Comparison of ENCODE assay signal across 25 mouse cellular contexts in the genomic region with DNA sequence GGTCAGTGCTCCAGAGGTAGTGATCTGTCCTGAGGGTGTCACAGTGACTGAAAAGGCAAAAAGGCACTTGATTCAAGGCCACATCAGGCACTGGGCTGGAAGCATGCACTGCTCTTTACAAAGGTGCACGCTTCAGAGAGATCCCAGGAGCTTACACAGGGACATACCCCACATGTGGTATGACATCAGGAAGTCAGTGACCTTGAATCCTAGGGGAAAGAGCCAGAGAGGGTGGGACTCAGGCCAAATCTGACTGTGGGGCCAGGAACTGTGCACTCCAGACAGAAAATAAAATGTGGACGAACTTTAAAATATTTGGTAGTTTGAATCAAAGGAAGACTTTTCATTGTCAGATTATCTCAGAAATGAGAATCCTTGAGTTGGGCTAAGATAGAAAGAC. TPM values are rescaled to one million over a fixed set of nuclear protein-coding genes. Genes with fewer than 3 reads are reported as not detected.
"Had no signal": no experiment of that assay in that cellular context is flagged by ENCODE, and none has a peak within 500 bp of the region (broad histone marks: within the 10 kb centered on the region; RNA-seq: fewer than 3 reads in every experiment).

No protein-coding gene starts in this region.

- ATAC-seq: midbrain, embryonic 15.5 days had no signal

- DNase-seq: kidney, adult 8-10 months; kidney, postnatal 10 days; kidney, postnatal 36 days; layer of hippocampus, postnatal 36 days; lung, adult 18-20 months; lung, postnatal 10 days; lung, postnatal 36 days; retina, postnatal 1 day; right cerebral cortex, postnatal 25 days; spleen, adult 18-20 months; thymus, postnatal 25 days had no signal

- H3K27ac ChIP-seq: kidney, embryonic 15.5 days; left cerebral cortex, adult 2 months; liver, embryonic 14.5 days; lung, embryonic 15.5 days; midbrain, embryonic 12.5 days; midbrain, embryonic 15.5 days; neural tube, embryonic 12.5 days; neural tube, embryonic 15.5 days; stomach, embryonic 15.5 days had no signal

- H3K27me3 ChIP-seq: kidney, embryonic 15.5 days; lung, embryonic 15.5 days; midbrain, embryonic 12.5 days; midbrain, embryonic 15.5 days; neural tube, embryonic 12.5 days; neural tube, embryonic 15.5 days; stomach, embryonic 15.5 days had no signal

- H3K9me3 ChIP-seq: kidney, embryonic 15.5 days; lung, embryonic 15.5 days; midbrain, embryonic 12.5 days; midbrain, embryonic 15.5 days; neural tube, embryonic 12.5 days; neural tube, embryonic 15.5 days; stomach, embryonic 15.5 days had no signal

- H3K9ac ChIP-seq: kidney, embryonic 15.5 days; liver, embryonic 14.5 days; lung, embryonic 15.5 days; midbrain, embryonic 12.5 days; midbrain, embryonic 15.5 days; neural tube, embryonic 12.5 days; neural tube, embryonic 15.5 days; stomach, embryonic 15.5 days had no signal

- H3K4me1 ChIP-seq: kidney, embryonic 15.5 days; lung, embryonic 15.5 days; midbrain, embryonic 12.5 days; midbrain, embryonic 15.5 days; neural tube, embryonic 12.5 days; neural tube, embryonic 15.5 days; stomach, embryonic 15.5 days had no signal

- H3K4me3 ChIP-seq: kidney, embryonic 15.5 days; left cerebral cortex, adult 2 months; lung, embryonic 15.5 days; midbrain, embryonic 12.5 days; midbrain, embryonic 15.5 days; neural tube, embryonic 12.5 days; neural tube, embryonic 15.5 days; stomach, embryonic 15.5 days had no signal

- H3K4me2 ChIP-seq: kidney, embryonic 15.5 days; liver, embryonic 11.5 days; lung, embryonic 15.5 days; midbrain, embryonic 12.5 days; midbrain, embryonic 15.5 days; neural tube, embryonic 12.5 days; neural tube, embryonic 15.5 days; stomach, embryonic 15.5 days had no signal

RNA-seq across cellular contexts. Expression of gene Drd4, which starts 22.6 kb away (rescaled TPM):
- total RNA-seq: megakaryocyte-erythroid progenitor cell, adult 5-6 weeks had no signal
- polyA plus RNA-seq: liver, embryonic 14.5 days had no signal

RNA-seq across cellular contexts. Expression of gene Sct, which starts 35.5 kb away (rescaled TPM):
- total RNA-seq: layer of hippocampus, adult 8-10 months; layer of hippocampus, postnatal 36 days; left cerebral cortex, adult 2 months; left cerebral cortex, postnatal 10 days; left cerebral cortex, postnatal 36 days; megakaryocyte-erythroid progenitor cell, adult 5-6 weeks had no signal
